Mouse (Mus musculus) liver, embryonic 15.5 days (tissue): ENCODE data around the gene Gm20696. TPM values are rescaled to one million over a fixed set of nuclear protein-coding genes. Genes with fewer than 3 reads are reported as not detected.

Experiments
- ATAC-seq: fragments of 200-750 bp; cut with Nextera tagmentation; 2 replicates; pipeline ENCODE4 v1.8.0; 2017; ENCODE audit warnings: moderate number of reproducible peaks, mild to moderate bottlenecking, moderate library complexity; ENCODE audit not compliant: insufficient read depth
- H3K27ac ChIP-seq: fragments of 300-500 bp; sonication (generic); replicated peaks from 2 replicates; pipeline ENCODE4 v1.5.1; 2015; ENCODE audit warnings: mild to moderate bottlenecking, inconsistent platforms
- H3K27me3 ChIP-seq: fragments of 300-500 bp; sonication (generic); 2 replicates; pipeline ENCODE4 v1.6.1; 2015; ENCODE audit warnings: mild to moderate bottlenecking, inconsistent platforms
- H3K36me3 ChIP-seq: fragments of 300-500 bp; sonication (generic); replicated peaks from 2 replicates; pipeline ENCODE4 v1.6.1; 2015; ENCODE audit warnings: moderate library complexity, mild to moderate bottlenecking, inconsistent platforms
- H3K4me1 ChIP-seq: fragments of 300-500 bp; sonication (generic); replicated peaks from 2 replicates; pipeline ENCODE4 v1.6.1; 2015; ENCODE audit warnings: inconsistent platforms
- H3K4me2 ChIP-seq: fragments of 300-500 bp; sonication (generic); 2 replicates; pipeline ENCODE4 v1.6.1; 2015; ENCODE audit warnings: moderate library complexity, mild to moderate bottlenecking, inconsistent platforms
- H3K4me3 ChIP-seq: fragments of 300-500 bp; sonication (generic); replicated peaks from 2 replicates; pipeline ENCODE4 v1.5.1; 2015; ENCODE audit warnings: mild to moderate bottlenecking, inconsistent platforms
- H3K9ac ChIP-seq: fragments of 300-500 bp; sonication (generic); 2 replicates; pipeline ENCODE4 v1.6.1; 2015; ENCODE audit warnings: moderate library complexity, mild to moderate bottlenecking, inconsistent platforms
- H3K9me3 ChIP-seq: fragments of 300-500 bp; sonication (generic); replicated peaks from 2 replicates; pipeline ENCODE4 v1.6.1; 2016; ENCODE audit warnings: inconsistent platforms
- WGBS: fragments of 180-500 bp; shearing (Covaris S2); methylation state at CpG from one replicate; pipeline ENCODE4 v1.1.7; 2015; ENCODE audit warnings: mixed read lengths; ENCODE audit not compliant: insufficient replicate concordance; 5-methylcytosine and 5-hydroxymethylcytosine counted together
- polyA plus RNA-seq: library from polyadenylated mRNA; unstranded; fragments of >200 nt; fragmentation: Nextera tagmentation; extraction: Ambion mirVana; gene quantifications from 2 replicates; pipeline ENCODE4 v1.2.1, GENCODE M21; 2015

The Gm20696 gene
- polyA plus RNA-seq, 1 experiment from 2014 or later = 0.75 TPM

DNA sequence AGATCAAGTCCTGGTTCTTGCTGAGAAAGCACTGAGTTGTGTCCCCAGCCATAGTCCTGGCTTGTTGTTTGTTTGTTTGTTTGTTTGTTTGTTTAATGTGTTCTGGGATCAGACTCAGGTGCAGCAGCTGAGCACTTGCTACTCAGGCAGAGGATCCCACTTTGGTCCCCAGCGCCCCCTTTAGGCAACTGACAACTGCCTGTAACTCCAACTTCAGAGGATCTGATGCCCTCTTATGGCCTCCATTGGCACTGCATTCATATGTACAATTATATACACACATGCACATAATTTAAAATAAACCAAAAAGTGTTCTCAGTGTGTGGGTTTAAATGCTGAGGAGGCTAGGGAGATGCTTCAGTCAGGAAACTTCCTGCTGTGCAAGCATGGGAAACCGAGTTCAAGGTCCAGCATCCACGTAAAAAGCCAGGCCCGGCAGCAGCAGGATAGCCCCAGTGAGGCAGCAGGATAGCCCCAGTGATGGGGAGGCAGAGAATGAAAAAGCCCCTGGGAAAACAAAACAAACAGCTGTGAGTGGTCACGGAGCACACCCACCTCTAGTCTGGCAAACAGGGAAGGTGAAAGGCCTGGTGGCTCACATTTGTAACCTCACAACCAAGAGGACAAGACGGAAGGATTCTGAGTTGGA lies 139.0 kb downstream of the Gm20696 start:
- no peaks in the 10 kb centered on the region for H3K9me3 ChIP-seq
- peaks cover 10% of the 10 kb centered on the region for H3K4me1 ChIP-seq
- H3K27me3 ChIP-seq = no peaks in the 10 kb centered on the region
- WGBS = 74% methylated on average over 6 of the region's 6 CpGs
- H3K27ac ChIP-seq = no peak overlapping the region
- ATAC-seq = no peak
- H3K4me2 ChIP-seq = no peak overlapping the region
- H3K36me3 ChIP-seq = no peaks in the 10 kb centered on the region
- H3K4me3 ChIP-seq = no peak overlapping the region
- no peak overlapping the region for H3K9ac ChIP-seq

DNA sequence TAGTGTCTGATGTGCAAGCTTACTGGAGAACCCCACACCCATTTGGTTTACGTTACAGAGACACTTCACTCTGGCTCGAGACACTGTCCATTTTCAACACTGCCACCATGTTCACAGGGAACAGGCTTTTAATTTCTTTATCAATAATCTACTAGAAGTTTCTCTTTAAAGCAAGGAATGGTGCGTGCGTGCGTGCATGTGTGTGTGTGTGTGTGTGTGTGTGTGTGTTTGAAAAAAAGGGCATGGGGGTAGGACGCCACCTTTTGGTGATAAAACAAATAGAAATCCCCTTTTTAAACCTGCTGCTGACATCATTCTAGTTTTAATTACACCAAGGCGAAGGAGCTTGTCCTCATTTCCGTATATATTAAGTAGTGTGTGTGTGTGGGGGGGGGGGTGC lies 141.2 kb downstream of the Gm20696 start:
- peaks cover 18% of the 10 kb centered on the region for H3K27me3 ChIP-seq
- 53% methylated on average over 8 of the region's 8 CpGs for WGBS
- peaks cover 17% of the 10 kb centered on the region for H3K4me1 ChIP-seq
- H3K27ac ChIP-seq = no peak overlapping the region
- no peaks in the 10 kb centered on the region for H3K9me3 ChIP-seq
- no peak overlapping the region for H3K4me3 ChIP-seq
- no peaks in the 10 kb centered on the region for H3K36me3 ChIP-seq
- no peak for ATAC-seq
- H3K4me2 ChIP-seq = no peak overlapping the region; the same call in 1 of the 2 replicates
- H3K9ac ChIP-seq = no peak overlapping the region

DNA sequence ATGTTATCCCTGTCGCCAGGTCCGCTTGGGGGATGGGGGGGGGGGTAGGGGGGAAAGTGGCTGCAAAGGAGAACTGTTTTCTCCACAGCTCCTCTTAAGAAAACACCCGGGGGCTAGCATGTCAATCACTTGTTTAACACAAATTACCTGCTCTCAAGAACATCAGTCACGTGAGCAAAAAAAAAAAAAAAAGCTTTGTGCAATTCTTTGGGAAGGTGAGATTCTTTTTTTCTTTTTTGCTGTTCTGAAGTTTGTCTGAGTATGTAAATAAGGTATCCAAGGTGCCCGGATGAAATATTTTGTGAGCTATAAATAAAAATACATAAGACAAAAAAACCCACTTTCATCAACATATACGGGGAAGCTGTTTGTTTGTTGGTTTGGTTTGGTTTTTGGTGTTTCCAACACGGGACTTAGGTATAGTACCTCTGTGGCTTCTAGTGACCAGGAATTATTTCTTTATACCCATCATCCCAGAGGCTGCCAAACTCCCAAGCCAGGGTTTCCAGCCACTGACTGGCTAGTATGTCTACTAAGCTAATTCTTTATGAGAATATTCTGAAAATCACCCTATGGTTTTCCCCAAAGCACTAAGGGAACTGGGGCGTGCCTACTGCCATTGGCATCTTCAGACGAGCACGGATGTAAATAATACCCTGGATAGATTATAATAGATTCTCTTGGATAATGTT lies 142.8 kb downstream of the Gm20696 start:
- Histone ChIP-seq H3K4me1 (peaks cover 18% of the 10 kb centered on the region), H3K9me3 (no peaks in the 10 kb centered on the region), H3K9ac (peak overlapping the region; percentile 78), H3K36me3 (no peaks in the 10 kb centered on the region), H3K27me3 (peaks cover 33% of the 10 kb centered on the region), H3K4me2 (peak overlapping the region; percentile 90), H3K4me3 (peak overlapping the region; percentile 78), H3K27ac (peak overlapping the region; percentile 93)
- ATAC-seq = no peak
- WGBS = 31% methylated on average over 10 of the region's 10 CpGs

DNA sequence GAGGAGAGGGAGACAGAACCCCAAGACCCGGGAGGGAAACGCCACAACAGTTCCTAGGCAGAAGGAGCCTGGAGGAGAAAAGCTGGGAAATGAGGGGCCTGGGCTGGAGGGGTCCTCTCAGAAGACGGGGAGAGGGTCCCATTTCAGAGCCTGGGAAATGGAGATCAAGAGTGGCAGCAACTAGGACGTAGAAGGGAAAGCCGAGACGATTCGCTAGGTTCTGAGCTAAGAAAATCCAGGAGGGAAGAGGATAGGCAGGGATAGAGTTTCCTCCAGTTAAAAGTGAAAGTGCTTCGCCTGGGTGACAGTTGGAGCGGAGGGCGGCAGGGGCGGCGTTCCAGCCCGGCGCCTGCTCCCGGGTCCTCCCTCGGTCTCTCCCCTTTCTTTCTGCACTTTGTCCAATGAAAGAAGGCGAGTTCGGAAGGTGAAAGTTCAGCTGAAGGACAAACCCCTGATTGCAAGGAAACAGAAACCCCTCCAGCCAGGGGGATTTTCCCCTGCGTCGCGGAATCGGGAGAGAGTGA lies 143.4 kb downstream of the Gm20696 start:
- Histone ChIP-seq H3K9ac (peak overlapping the region; percentile 78), H3K4me1 (peaks cover 18% of the 10 kb centered on the region), H3K36me3 (no peaks in the 10 kb centered on the region), H3K4me3 (peak overlapping the region; percentile 78), H3K9me3 (no peaks in the 10 kb centered on the region), H3K4me2 (peak overlapping the region; percentile 90), H3K27ac (peak overlapping the region; percentile 93), H3K27me3 (peaks cover 33% of the 10 kb centered on the region)
- ATAC-seq = peak; percentile 43; the same call in 1 of the 2 replicates
- under 1% methylated on average over 22 of the region's 22 CpGs for WGBS

DNA sequence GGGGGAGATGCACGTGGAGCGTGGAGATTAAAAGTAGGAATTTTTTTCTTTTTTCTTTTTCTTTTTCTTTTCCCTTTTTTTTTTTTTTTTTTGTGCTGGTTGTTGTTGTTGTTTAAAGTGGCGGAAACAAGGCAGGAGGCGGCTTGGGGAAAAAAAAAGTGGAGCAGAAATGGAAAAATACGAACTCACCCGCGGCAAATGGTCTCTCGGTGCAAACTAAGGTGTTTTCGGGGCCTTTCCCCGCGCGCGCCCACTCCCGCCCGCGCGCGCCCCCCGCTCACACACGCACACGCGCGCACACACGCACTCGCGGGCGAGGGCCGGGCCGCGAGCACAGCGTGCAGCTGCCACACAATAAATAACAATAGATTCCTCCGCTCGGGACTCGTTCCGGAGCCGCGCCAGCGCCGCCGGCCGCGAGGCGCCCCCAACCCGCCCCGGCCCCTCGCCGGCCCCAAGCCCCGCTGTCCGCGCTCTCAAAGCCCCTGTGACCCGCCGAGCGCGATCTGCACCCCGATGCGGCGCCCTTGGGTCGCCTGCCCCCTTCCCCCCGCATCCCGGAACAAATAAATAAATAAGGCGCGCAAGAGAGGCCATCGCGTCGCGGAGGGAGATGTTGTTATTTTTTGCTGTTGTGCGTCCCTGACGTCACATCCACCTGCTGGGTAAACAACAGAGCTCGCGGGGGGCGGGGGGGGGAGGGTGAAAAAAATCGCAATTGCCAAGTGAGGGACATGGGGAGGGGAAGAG lies 144.1 kb downstream of the Gm20696 start, which contains the start of gene Foxp1:
Foxp1 (minus strand) TSS at position 363 of the 750 bp plus-strand sequence.
- Histone ChIP-seq H3K4me1 (peaks cover 18% of the 10 kb centered on the region), H3K27ac (peak within 1 kb of the TSS; percentile 93), H3K4me2 (peak within 1 kb of the TSS; percentile 90), H3K9ac (peak within 1 kb of the TSS; percentile 78), H3K27me3 (peaks cover 33% of the 10 kb centered on the region), H3K9me3 (no peaks in the 10 kb centered on the region), H3K4me3 (peak within 1 kb of the TSS; percentile 78), H3K36me3 (no peaks in the 10 kb centered on the region)
- ATAC-seq = peak; percentile 45
- under 1% methylated on average over 72 of the region's 72 CpGs for WGBS

DNA sequence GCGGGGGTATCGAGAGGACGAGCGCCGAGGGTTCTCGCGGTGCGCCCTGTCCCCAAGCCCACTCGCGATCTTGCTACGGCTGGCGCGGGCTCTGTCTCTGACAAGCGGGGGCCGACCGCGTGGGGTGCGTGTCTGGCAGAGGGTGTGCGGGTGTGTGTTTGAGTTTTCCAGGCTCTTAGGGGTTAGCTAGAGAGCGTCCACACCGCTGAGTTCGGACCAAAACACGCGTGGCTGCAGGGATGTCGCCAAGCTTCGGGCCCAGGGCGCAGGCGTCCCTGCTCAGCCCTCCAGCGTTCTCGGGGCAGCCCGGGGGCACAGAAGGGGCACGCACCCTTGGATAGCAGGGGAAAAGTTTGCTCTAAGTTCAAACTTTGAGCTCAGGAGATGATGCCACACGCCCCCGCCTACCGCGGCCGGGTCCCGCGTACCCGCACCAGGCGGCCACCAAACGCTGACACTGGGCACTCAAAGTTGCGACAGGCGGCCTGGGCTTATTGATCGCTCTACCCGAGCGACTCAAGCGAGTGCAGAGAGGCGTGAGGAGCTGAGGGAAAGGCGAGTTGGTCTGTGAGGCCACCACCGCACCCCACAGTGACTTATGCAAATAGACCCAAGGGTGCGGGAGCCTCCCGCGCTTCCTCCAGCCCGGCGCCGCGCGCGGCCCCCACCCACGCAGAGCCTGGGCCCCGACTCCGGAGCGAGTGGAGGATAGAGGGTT lies 144.8 kb downstream of the Gm20696 start:
- no peaks in the 10 kb centered on the region for H3K9me3 ChIP-seq
- peak overlapping the region; percentile 93 for H3K27ac ChIP-seq
- peaks cover 18% of the 10 kb centered on the region for H3K4me1 ChIP-seq
- peak; percentile 20 for ATAC-seq
- peaks cover 33% of the 10 kb centered on the region for H3K27me3 ChIP-seq
- peak overlapping the region; percentile 78 for H3K4me3 ChIP-seq
- H3K9ac ChIP-seq = peak overlapping the region; percentile 78
- no peaks in the 10 kb centered on the region for H3K36me3 ChIP-seq
- peak overlapping the region; percentile 90 for H3K4me2 ChIP-seq
- under 1% methylated on average over 64 of the region's 64 CpGs for WGBS

DNA sequence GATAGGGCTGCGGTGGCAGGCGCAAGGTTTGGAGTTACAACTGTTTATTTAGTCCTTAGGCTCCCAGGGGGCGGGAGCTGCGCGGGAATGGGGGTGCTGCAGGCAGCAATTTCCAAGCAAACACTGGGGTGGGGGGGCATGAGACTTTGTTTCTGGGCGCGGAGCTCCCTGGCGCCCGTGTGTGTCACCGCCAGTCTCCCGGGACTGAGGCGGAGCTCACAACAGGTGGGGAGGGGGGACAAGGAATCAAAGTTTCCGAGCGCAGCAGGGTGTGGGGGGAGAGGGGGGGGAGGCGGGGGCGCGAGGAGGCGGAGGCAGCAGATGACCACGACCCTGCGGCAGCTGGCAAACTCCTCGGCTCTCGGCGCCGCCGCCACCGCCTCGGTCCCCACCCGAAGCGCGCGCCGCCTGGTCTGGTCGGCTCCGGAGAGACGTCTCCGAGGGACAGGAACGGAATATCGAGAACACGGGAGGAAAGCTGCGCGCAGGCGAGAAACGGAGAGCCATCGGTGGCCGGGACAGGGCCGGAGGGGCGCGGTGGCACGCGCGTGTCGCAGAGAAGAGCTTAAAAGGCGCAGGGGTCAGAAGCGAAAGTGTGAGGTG lies 145.5 kb downstream of the Gm20696 start:
- 1% methylated on average over 54 of the region's 54 CpGs for WGBS
- peak overlapping the region; percentile 78 for H3K9ac ChIP-seq
- H3K27ac ChIP-seq = peak overlapping the region; percentile 93
- peaks cover 33% of the 10 kb centered on the region for H3K27me3 ChIP-seq
- peak overlapping the region; percentile 90 for H3K4me2 ChIP-seq
- H3K36me3 ChIP-seq = no peaks in the 10 kb centered on the region
- H3K4me1 ChIP-seq = peaks cover 18% of the 10 kb centered on the region
- no peaks in the 10 kb centered on the region for H3K9me3 ChIP-seq
- H3K4me3 ChIP-seq = peak overlapping the region; percentile 78
- ATAC-seq = peak; percentile 69

DNA sequence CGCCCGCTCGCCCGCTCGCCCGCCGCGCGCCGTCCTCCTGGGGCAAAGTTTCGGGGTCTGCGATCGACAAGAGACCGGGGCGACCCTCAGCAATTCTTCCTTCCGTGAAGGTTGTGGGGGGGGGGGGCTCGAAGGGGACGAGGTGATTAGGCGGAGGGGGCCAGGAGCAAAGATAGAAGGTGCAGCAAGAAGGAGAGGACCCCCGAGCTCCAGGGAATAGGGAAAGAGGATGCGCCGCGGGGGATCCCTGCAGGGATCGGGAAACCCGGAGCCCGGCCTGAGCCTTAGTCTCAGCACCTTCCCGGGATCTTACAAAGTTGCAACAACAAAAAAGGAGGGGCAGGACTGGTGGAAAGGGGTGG lies 145.9 kb downstream of the Gm20696 start:
- peak overlapping the region; percentile 33 for H3K27ac ChIP-seq
- under 1% methylated on average over 27 of the region's 27 CpGs for WGBS
- peak overlapping the region; percentile 78 for H3K4me3 ChIP-seq
- H3K9ac ChIP-seq = peak overlapping the region; percentile 47; the same call in 1 of the 2 replicates
- peak overlapping the region; percentile 90 for H3K4me2 ChIP-seq
- peaks cover 18% of the 10 kb centered on the region for H3K4me1 ChIP-seq
- ATAC-seq = no peak
- peaks cover 33% of the 10 kb centered on the region for H3K27me3 ChIP-seq
- no peaks in the 10 kb centered on the region for H3K9me3 ChIP-seq
- no peaks in the 10 kb centered on the region for H3K36me3 ChIP-seq

DNA sequence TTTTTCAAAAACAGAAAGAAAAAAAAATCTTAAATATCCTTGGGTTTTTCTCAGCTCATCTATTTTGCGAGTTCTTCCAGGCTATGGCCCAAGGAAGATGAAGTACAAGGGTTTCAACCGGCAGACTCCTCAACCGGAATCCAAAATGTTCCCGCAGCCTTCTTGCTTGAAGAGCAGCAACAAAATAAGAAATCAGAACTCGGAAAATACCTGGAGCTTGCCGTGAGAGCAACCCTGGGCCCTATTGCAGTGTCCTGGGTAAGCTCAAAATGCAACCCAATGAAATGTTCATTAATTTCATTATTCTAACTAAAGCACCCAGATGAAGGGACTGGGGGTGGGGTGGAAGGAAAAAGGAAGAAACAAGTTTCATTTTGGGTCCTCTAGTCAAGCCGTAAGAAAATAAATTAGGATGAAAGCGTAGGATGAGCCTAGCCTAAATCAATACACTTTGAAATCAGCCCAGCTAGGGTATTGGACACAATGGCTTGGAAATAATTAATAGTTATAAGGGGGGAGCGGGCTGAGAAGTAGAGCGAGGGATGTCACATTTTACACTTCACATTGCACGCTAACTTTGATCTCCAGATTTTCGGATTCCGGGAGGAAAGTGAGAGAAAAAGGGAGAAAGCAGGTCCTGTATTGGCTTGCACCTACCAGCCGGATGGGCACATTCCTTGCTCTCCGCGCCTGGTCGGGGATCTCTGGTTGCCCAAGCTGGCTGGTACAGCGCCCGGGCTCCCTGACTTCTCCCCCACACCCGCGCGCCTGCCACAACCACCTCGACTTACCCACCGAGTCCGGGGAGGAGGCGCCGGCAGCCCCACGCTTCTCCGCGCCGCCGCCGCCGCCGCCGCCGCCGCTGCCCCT lies 146.6 kb downstream of the Gm20696 start:
- WGBS = 10% methylated on average over 37 of the region's 38 CpGs
- Histone ChIP-seq H3K27ac (peak overlapping the region; percentile 33), H3K4me2 (peak overlapping the region; percentile 90), H3K36me3 (no peaks in the 10 kb centered on the region), H3K4me3 (peak overlapping the region; percentile 78), H3K4me1 (peaks cover 18% of the 10 kb centered on the region), H3K27me3 (peaks cover 33% of the 10 kb centered on the region), H3K9me3 (no peaks in the 10 kb centered on the region), H3K9ac (peak overlapping the region; percentile 47; the same call in 1 of the 2 replicates)
- no peak for ATAC-seq
